Mouse (Mus musculus): ENCODE data around the gene Ptprn2. TPM values are rescaled to one million over a fixed set of nuclear protein-coding genes. Genes with fewer than 3 reads are reported as not detected.
A peak's percentile ranks its signal among the peaks of the same experiment; 100 is the strongest.

The Ptprn2 gene
- polyA plus RNA-seq, 1 experiment from 2014 or later = 16.3 TPM

- Histone ChIP-seq H3K9me3 (replicated peaks) (no peaks in the 10 kb centered on the region), H3K27me3 (replicated peaks) (no peaks in the 10 kb centered on the region), H3K4me2 (no peak overlapping the region), H3K4me1 (peaks cover 50% of the 10 kb centered on the region), H3K9ac (replicated peaks) (no peak overlapping the region), H3K4me3 (replicated peaks) (no peak overlapping the region), H3K36me3 (no peaks in the 10 kb centered on the region), H3K27ac (replicated peaks) (peak overlapping the region; percentile 3; the same call in 1 of the 2 replicates)
- no peak for ATAC-seq (ENCODE audit: low FRiP score)
- WGBS = 29% methylated on average over 7 of the region's 7 CpGs
Measured at GRCm38 (mm10) chr12:117203506-117203905, 718.0 kb downstream of the Ptprn2 start.

- peaks cover 36% of the 10 kb centered on the region for H3K4me1 ChIP-seq
- no peak for ATAC-seq (ENCODE audit: low FRiP score)
- H3K36me3 ChIP-seq = no peaks in the 10 kb centered on the region
- no peaks in the 10 kb centered on the region for H3K27me3 ChIP-seq (replicated peaks)
- no peak overlapping the region for H3K4me3 ChIP-seq (replicated peaks)
- no peak overlapping the region for H3K4me2 ChIP-seq
- H3K9ac ChIP-seq (replicated peaks) = no peak overlapping the region
- H3K9me3 ChIP-seq (replicated peaks) = no peaks in the 10 kb centered on the region
- no peak overlapping the region for H3K27ac ChIP-seq (replicated peaks)
Measured at GRCm38 (mm10) chr12:117204905-117205304, 719.4 kb downstream of the Ptprn2 start.

GRCm38 (mm10) chr12:117207421-117208120, 722.1 kb downstream of the Ptprn2 start:
- peaks cover 4% of the 10 kb centered on the region; the same call in 1 of the 2 replicates for H3K36me3 ChIP-seq
- H3K4me1 ChIP-seq = peaks cover 15% of the 10 kb centered on the region
- no peak overlapping the region for H3K4me3 ChIP-seq (replicated peaks)
- WGBS = 69% methylated on average over 4 of the region's 4 CpGs
- H3K27me3 ChIP-seq (replicated peaks) = no peaks in the 10 kb centered on the region
- no peak overlapping the region for H3K9ac ChIP-seq (replicated peaks)
- no peaks in the 10 kb centered on the region for H3K9me3 ChIP-seq (replicated peaks)
- H3K4me2 ChIP-seq = no peak overlapping the region
- no peak overlapping the region for H3K27ac ChIP-seq (replicated peaks)
- no peak for ATAC-seq (ENCODE audit: low FRiP score)

GRCm38 (mm10) chr12:117210467-117210866, 724.9 kb downstream of the Ptprn2 start:
- Histone ChIP-seq H3K4me3 (replicated peaks) (no peak overlapping the region), H3K4me2 (no peak overlapping the region), H3K27ac (replicated peaks) (no peak overlapping the region), H3K9me3 (replicated peaks) (no peaks in the 10 kb centered on the region), H3K9ac (replicated peaks) (no peak overlapping the region), H3K4me1 (no peaks in the 10 kb centered on the region), H3K36me3 (peaks cover 4% of the 10 kb centered on the region; the same call in 1 of the 2 replicates), H3K27me3 (replicated peaks) (no peaks in the 10 kb centered on the region)
- 88% methylated on average over 4 of the region's 4 CpGs for WGBS
- no peak for ATAC-seq (ENCODE audit: low FRiP score)

- Histone ChIP-seq H3K4me1 (no peaks in the 10 kb centered on the region), H3K4me3 (replicated peaks) (no peak overlapping the region), H3K9ac (replicated peaks) (no peak overlapping the region), H3K4me2 (no peak overlapping the region), H3K36me3 (peaks cover 9% of the 10 kb centered on the region; the same call in 1 of the 2 replicates), H3K27me3 (replicated peaks) (no peaks in the 10 kb centered on the region), H3K9me3 (replicated peaks) (no peaks in the 10 kb centered on the region), H3K27ac (replicated peaks) (no peak overlapping the region)
- WGBS = 65% methylated on average over 1 of the region's 1 CpGs
- ATAC-seq (ENCODE audit: low FRiP score) = no peak
Measured at GRCm38 (mm10) chr12:117213531-117213930, 728.0 kb downstream of the Ptprn2 start.

- 87% methylated on average over 4 of the region's 4 CpGs for WGBS
- H3K4me2 ChIP-seq = no peak overlapping the region
- ATAC-seq (ENCODE audit: low FRiP score) = no peak
- H3K27ac ChIP-seq (replicated peaks) = no peak overlapping the region
- H3K4me1 ChIP-seq = no peaks in the 10 kb centered on the region
- H3K27me3 ChIP-seq (replicated peaks) = no peaks in the 10 kb centered on the region
- H3K9me3 ChIP-seq (replicated peaks) = no peaks in the 10 kb centered on the region
- H3K36me3 ChIP-seq = peaks cover 9% of the 10 kb centered on the region; the same call in 1 of the 2 replicates
- H3K4me3 ChIP-seq (replicated peaks) = no peak overlapping the region
- no peak overlapping the region for H3K9ac ChIP-seq (replicated peaks)
Measured at GRCm38 (mm10) chr12:117214272-117214671, 728.8 kb downstream of the Ptprn2 start.

- H3K27ac ChIP-seq (replicated peaks) = no peak overlapping the region
- peak; percentile 25; the same call in 1 of the 2 replicates for ATAC-seq (ENCODE audit: low FRiP score)
Measured at GRCm38 (mm10) chr12:117214919-117215318, 729.4 kb downstream of the Ptprn2 start.

GRCm38 (mm10) chr12:117221909-117222308, 736.4 kb downstream of the Ptprn2 start:
- Histone ChIP-seq H3K27me3 (replicated peaks) (no peaks in the 10 kb centered on the region), H3K4me2 (no peak overlapping the region), H3K9me3 (replicated peaks) (no peaks in the 10 kb centered on the region), H3K27ac (replicated peaks) (no peak overlapping the region), H3K36me3 (peaks cover under 1% of the 10 kb centered on the region; the same call in 1 of the 2 replicates), H3K4me3 (replicated peaks) (no peak overlapping the region), H3K4me1 (no peaks in the 10 kb centered on the region), H3K9ac (replicated peaks) (no peak overlapping the region)
- ATAC-seq (ENCODE audit: low FRiP score) = no peak
- 85% methylated on average over 4 of the region's 4 CpGs for WGBS

More at GRCm38 (mm10) chr12:117214919-117215318, 729.4 kb downstream of the Ptprn2 start:
- peaks cover 9% of the 10 kb centered on the region; the same call in 1 of the 2 replicates for H3K36me3 ChIP-seq
- WGBS = 56% methylated on average over 5 of the region's 5 CpGs
- H3K9ac ChIP-seq (replicated peaks) = 0 out of 2 replicates have a peak overlapping the region, but pooled peaks have one; percentile 14
- no peaks in the 10 kb centered on the region for H3K27me3 ChIP-seq (replicated peaks)
- H3K9me3 ChIP-seq (replicated peaks) = no peaks in the 10 kb centered on the region
- H3K4me3 ChIP-seq (replicated peaks) = no peak overlapping the region
- H3K4me1 ChIP-seq = no peaks in the 10 kb centered on the region
- H3K4me2 ChIP-seq = no peak overlapping the region

GRCm38 (mm10) chr12:117224036-117224435, 738.5 kb downstream of the Ptprn2 start:
- Histone ChIP-seq H3K4me2 (no peak overlapping the region), H3K27me3 (replicated peaks) (no peaks in the 10 kb centered on the region), H3K9me3 (replicated peaks) (no peaks in the 10 kb centered on the region), H3K36me3 (no peaks in the 10 kb centered on the region), H3K27ac (replicated peaks) (no peak overlapping the region), H3K4me1 (no peaks in the 10 kb centered on the region), H3K4me3 (replicated peaks) (no peak overlapping the region), H3K9ac (replicated peaks) (no peak overlapping the region)
- ATAC-seq (ENCODE audit: low FRiP score) = no peak
- 66% methylated on average over 1 of the region's 1 CpGs for WGBS

- Histone ChIP-seq H3K9ac (replicated peaks) (no peak overlapping the region), H3K9me3 (replicated peaks) (no peaks in the 10 kb centered on the region), H3K4me2 (no peak overlapping the region), H3K27me3 (replicated peaks) (no peaks in the 10 kb centered on the region), H3K27ac (replicated peaks) (no peak overlapping the region), H3K4me3 (replicated peaks) (no peak overlapping the region), H3K4me1 (no peaks in the 10 kb centered on the region), H3K36me3 (no peaks in the 10 kb centered on the region)
- ATAC-seq (ENCODE audit: low FRiP score) = no peak
- 83% methylated on average over 3 of the region's 3 CpGs for WGBS
Measured at GRCm38 (mm10) chr12:117227236-117227635, 741.7 kb downstream of the Ptprn2 start.

- WGBS = 77% methylated on average over 4 of the region's 4 CpGs
- Histone ChIP-seq H3K4me3 (replicated peaks) (no peak overlapping the region), H3K27ac (replicated peaks) (no peak overlapping the region), H3K4me2 (no peak overlapping the region), H3K4me1 (no peaks in the 10 kb centered on the region), H3K9me3 (replicated peaks) (no peaks in the 10 kb centered on the region), H3K27me3 (replicated peaks) (no peaks in the 10 kb centered on the region), H3K36me3 (peaks cover 3% of the 10 kb centered on the region; the same call in 1 of the 2 replicates), H3K9ac (replicated peaks) (no peak overlapping the region)
- no peak for ATAC-seq (ENCODE audit: low FRiP score)
Measured at GRCm38 (mm10) chr12:117229442-117229841, 743.9 kb downstream of the Ptprn2 start.

GRCm38 (mm10) chr12:117230282-117230681, 744.8 kb downstream of the Ptprn2 start:
- Histone ChIP-seq H3K4me3 (replicated peaks) (no peak overlapping the region), H3K27ac (replicated peaks) (no peak overlapping the region), H3K27me3 (replicated peaks) (no peaks in the 10 kb centered on the region), H3K9me3 (replicated peaks) (no peaks in the 10 kb centered on the region), H3K4me1 (no peaks in the 10 kb centered on the region), H3K36me3 (peaks cover 6% of the 10 kb centered on the region; the same call in 1 of the 2 replicates), H3K9ac (replicated peaks) (no peak overlapping the region), H3K4me2 (no peak overlapping the region)
- WGBS = 77% methylated on average over 6 of the region's 6 CpGs
- no peak for ATAC-seq (ENCODE audit: low FRiP score)

Measured in neural tube, embryonic 15.5 days (tissue).